Mouse (Mus musculus) bone marrow, adult 2 months (tissue): ENCODE data around the gene Pomgnt2. TPM values are rescaled to one million over a fixed set of nuclear protein-coding genes. Genes with fewer than 3 reads are reported as not detected.

Source experiments
- H3K27ac ChIP-seq: fragments of 200-500 bp; 2 replicates; pipeline ENCODE4 v1.5.1; 2012; ENCODE audit warnings: low read depth, mild to moderate bottlenecking, control low read depth, inconsistent platforms, low read length; ENCODE audit not compliant: control insufficient read depth, poor library complexity, insufficient read depth
- H3K4me1 ChIP-seq: fragments of 200-500 bp; 2 replicates; pipeline ENCODE4 v1.6.1; 2011; ENCODE audit warnings: low read length; ENCODE audit not compliant: control insufficient read depth, insufficient read depth
- H3K4me3 ChIP-seq: fragments of 200-500 bp; replicated peaks from 2 replicates; pipeline ENCODE3; 2011; ENCODE audit warnings: mild to moderate bottlenecking, low read depth, low read length, control low read depth; ENCODE audit not compliant: control insufficient read depth
- CTCF ChIP-seq: fragments of 200-500 bp; IDR thresholded peaks from 2 replicates; pipeline ENCODE4 v1.5.1; 2011; ENCODE audit warnings: low read length, control low read depth; ENCODE audit not compliant: control insufficient read depth, insufficient read depth
- POLR2A ChIP-seq: fragments of 200-500 bp; IDR thresholded peaks from 2 replicates; pipeline ENCODE4 v1.6.1; 2011; ENCODE audit warnings: low read depth, mild to moderate bottlenecking, control low read depth, low read length, borderline replicate concordance; ENCODE audit not compliant: control insufficient read depth
- WGBS: fragments of 180-500 bp; shearing (Covaris S2); methylation state at CpG from one replicate; pipeline ENCODE4 v1.1.7; 2018; 5-methylcytosine and 5-hydroxymethylcytosine counted together
- polyA plus RNA-seq: library from polyadenylated mRNA; stranded (reverse); fragments of >200 nt; gene quantifications from 2 replicates; pipeline ENCODE4 v1.2.4, GENCODE M21; 2011; ENCODE audit warnings: low replicate concordance; ENCODE audit not compliant: missing spikeins, insufficient read depth, insufficient read length

Gene Pomgnt2
- polyA plus RNA-seq, 1 experiment: 3.0 TPM

- Histone ChIP-seq H3K4me3 (no peak overlapping the region), H3K27ac (no peak overlapping the region), H3K4me1 (no peaks in the 10 kb centered on the region; the same call in 1 of the 2 replicates)
- TF ChIP-seq POLR2A: peak; percentile 24; the same call in 1 of the 2 replicates
- TF ChIP-seq CTCF: peak; percentile 82
- 53% methylated on average over 15 of the region's 15 CpGs for WGBS
Observed at GRCm38 (mm10) chr9:121983504-121983903, 13.4 kb downstream of the Pomgnt2 start.

- TF ChIP-seq POLR2A (no peak), CTCF (no peak)
- H3K4me3 ChIP-seq: no peak overlapping the region
- H3K27ac ChIP-seq: no peak overlapping the region
- WGBS: 91% methylated on average over 15 of the region's 15 CpGs
- H3K4me1 ChIP-seq: no peaks in the 10 kb centered on the region
Observed at GRCm38 (mm10) chr9:121982665-121983064, 14.2 kb downstream of the Pomgnt2 start.

- Histone ChIP-seq H3K27ac (no peak overlapping the region), H3K4me3 (no peak overlapping the region), H3K4me1 (no peaks in the 10 kb centered on the region)
- WGBS: 90% methylated on average over 22 of the region's 22 CpGs
- TF ChIP-seq CTCF (no peak), POLR2A (no peak)
Observed at GRCm38 (mm10) chr9:121982214-121982613, 14.7 kb downstream of the Pomgnt2 start.

GRCm38 (mm10) chr9:121981466-121982105 is 15.3 kb downstream of the Pomgnt2 start:
- Histone ChIP-seq H3K4me1 (no peaks in the 10 kb centered on the region), H3K27ac (no peak overlapping the region), H3K4me3 (no peak overlapping the region)
- WGBS: 60% methylated on average over 10 of the region's 10 CpGs
- TF ChIP-seq CTCF (no peak), POLR2A (no peak)

GRCm38 (mm10) chr9:121981046-121981445 is 15.9 kb downstream of the Pomgnt2 start:
- no peaks in the 10 kb centered on the region for H3K4me1 ChIP-seq
- TF ChIP-seq POLR2A (no peak), CTCF (no peak)
- H3K4me3 ChIP-seq: no peak overlapping the region
- H3K27ac ChIP-seq: no peak overlapping the region
- 77% methylated on average over 9 of the region's 9 CpGs for WGBS

GRCm38 (mm10) chr9:121975321-121975720 is 21.6 kb downstream of the Pomgnt2 start:
- H3K4me3 ChIP-seq: no peak overlapping the region
- 78% methylated on average over 2 of the region's 2 CpGs for WGBS
- TF ChIP-seq POLR2A (no peak), CTCF (no peak)
- no peaks in the 10 kb centered on the region for H3K4me1 ChIP-seq
- H3K27ac ChIP-seq: no peak overlapping the region

- Histone ChIP-seq H3K4me1 (no peaks in the 10 kb centered on the region), H3K4me3 (no peak overlapping the region), H3K27ac (no peak overlapping the region)
- TF ChIP-seq POLR2A: no peak
- no peak for TF ChIP-seq CTCF
- WGBS: 86% methylated on average over 12 of the region's 12 CpGs
Observed at GRCm38 (mm10) chr9:121974141-121974986, 22.5 kb downstream of the Pomgnt2 start.

- no peak overlapping the region for H3K4me3 ChIP-seq
- TF ChIP-seq CTCF (no peak), POLR2A (no peak)
- H3K27ac ChIP-seq: no peak overlapping the region
- H3K4me1 ChIP-seq: no peaks in the 10 kb centered on the region
- WGBS: 68% methylated on average over 1 of the region's 1 CpGs
Observed at GRCm38 (mm10) chr9:121973207-121973606, 23.7 kb downstream of the Pomgnt2 start.
